Mouse (Mus musculus): ENCODE measurements around the gene Nr2e3.

DNA sequence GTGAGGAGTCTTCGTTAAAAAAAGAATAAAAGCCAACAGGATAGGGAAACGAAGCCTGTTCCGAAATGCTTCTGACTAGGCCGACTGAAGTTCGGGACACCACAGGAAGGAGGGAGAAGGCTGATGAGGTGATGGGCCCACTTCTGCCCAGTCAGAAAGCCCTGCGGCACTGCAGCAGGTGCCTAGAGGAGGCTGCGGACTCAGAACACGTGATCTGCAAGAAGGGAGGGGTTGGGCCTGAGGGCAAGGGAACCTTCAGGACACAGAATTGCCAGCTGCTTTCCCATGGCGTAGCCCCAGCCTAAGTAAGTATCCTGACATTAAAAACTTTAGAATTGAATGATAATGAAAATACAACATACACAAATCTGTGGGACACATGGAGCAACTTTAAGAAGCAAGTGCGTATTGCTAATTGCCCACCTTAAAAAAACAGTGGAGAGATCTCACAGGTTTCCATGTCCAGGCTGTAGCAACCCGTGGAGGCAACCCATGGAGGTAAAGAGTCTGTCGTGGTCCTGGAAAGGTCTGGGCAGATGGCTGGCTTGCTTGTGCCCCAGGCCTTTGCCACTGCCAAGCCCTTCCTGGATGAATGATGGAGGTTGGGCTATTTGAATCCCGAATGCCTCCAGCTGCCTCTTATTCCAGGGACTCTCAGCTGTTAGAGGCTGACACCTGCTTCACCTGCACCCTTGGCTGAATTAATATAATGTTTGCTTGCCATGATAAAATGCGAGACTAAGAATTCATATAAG is 919 bp upstream of the Nr2e3 start:
- TF ChIP-seq CTCF (IDR thresholded peaks at IDR 0.05; ENCODE audit: control insufficient read depth, insufficient read depth, low read length) (no peak), POLR2A (IDR thresholded peaks at IDR 0.05; ENCODE audit: borderline replicate concordance, control insufficient read depth, low read depth, low read length) (no peak)
